Mouse (Mus musculus): ENCODE data around the gene Pik3cd. TPM values are rescaled to one million over a fixed set of nuclear protein-coding genes. Genes with fewer than 3 reads are reported as not detected.
"Not testable (repeated sequence)": the region's sequence is repeated elsewhere in the genome, so short reads cannot be mapped to it uniquely, and the experiment has no call there.

Gene Pik3cd
- polyA plus RNA-seq, 1 experiment from 2014 or later, result 5.5 TPM

- no peak overlapping the region for H3K4me2 ChIP-seq (replicated peaks; ENCODE audit: low read depth, low read length)
- no peak for ATAC-seq (ENCODE audit: low FRiP score, low TSS enrichment)
- H3K4me1 ChIP-seq (ENCODE audit: control insufficient read depth, insufficient read depth, low read length), result no peaks in the 10 kb centered on the region
- H3K9ac ChIP-seq (ENCODE audit: low read depth, low read length), result no peak overlapping the region
- 87% methylated on average over 1 of the region's 1 CpGs for WGBS
- H3K9me3 ChIP-seq (ENCODE audit: control insufficient read depth, low read length), result no peaks in the 10 kb centered on the region
- no peak overlapping the region for H3K4me3 ChIP-seq (ENCODE audit: low read length)
- H3K27ac ChIP-seq (ENCODE audit: low read depth, low read length), result no peak overlapping the region
- peaks cover 35% of the 10 kb centered on the region for H3K36me3 ChIP-seq (ENCODE audit: control insufficient read depth, insufficient read depth, low read length)
- no peaks in the 10 kb centered on the region for H3K27me3 ChIP-seq (ENCODE audit: control insufficient read depth, insufficient read depth, low read length)
These were observed 68.2 kb downstream of the Pik3cd start for GRCm38 (mm10) chr4:149634157-149634556.

GRCm38 (mm10) chr4:149632670-149633307 is 69.6 kb downstream of the Pik3cd start:
- H3K9me3 ChIP-seq (ENCODE audit: control insufficient read depth, low read length), result no peaks in the 10 kb centered on the region
- no peak overlapping the region for H3K4me2 ChIP-seq (replicated peaks; ENCODE audit: low read depth, low read length)
- 86% methylated on average over 9 of the region's 9 CpGs for WGBS
- H3K9ac ChIP-seq (ENCODE audit: low read depth, low read length), result no peak overlapping the region
- H3K4me1 ChIP-seq (ENCODE audit: control insufficient read depth, insufficient read depth, low read length), result no peaks in the 10 kb centered on the region
- no peak overlapping the region for H3K27ac ChIP-seq (ENCODE audit: low read depth, low read length)
- no peak for ATAC-seq (ENCODE audit: low FRiP score, low TSS enrichment)
- no peaks in the 10 kb centered on the region for H3K27me3 ChIP-seq (ENCODE audit: control insufficient read depth, insufficient read depth, low read length)
- peaks cover 35% of the 10 kb centered on the region for H3K36me3 ChIP-seq (ENCODE audit: control insufficient read depth, insufficient read depth, low read length)
- no peak overlapping the region for H3K4me3 ChIP-seq (ENCODE audit: low read length)

- Histone ChIP-seq H3K36me3 (ENCODE audit: control insufficient read depth, insufficient read depth, low read length) (peaks cover 21% of the 10 kb centered on the region), H3K27ac (ENCODE audit: low read depth, low read length) (no peak overlapping the region)
- WGBS, result 56% methylated on average over 9 of the region's 9 CpGs
These were observed 73.6 kb downstream of the Pik3cd start for GRCm38 (mm10) chr4:149628810-149629209.

DNA sequence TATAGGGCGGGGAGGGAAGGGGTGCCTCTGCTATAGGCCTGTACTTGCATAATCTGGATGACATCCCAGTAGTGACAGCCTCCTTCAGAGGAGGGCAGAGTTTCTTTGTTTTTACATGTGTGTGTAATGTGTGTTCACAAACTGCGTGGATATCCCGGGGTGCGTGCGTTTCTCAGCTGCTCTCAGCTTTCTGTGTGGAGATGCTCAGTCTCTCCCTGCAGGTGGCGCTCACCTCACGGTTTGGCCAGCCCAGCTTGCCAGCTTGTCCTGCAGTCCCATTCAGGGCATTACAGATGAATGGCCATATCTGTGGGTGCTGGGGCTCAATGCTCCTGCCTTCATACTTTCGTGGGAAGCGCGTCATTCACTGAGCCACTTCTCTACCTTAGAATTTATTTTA is 74.0 kb downstream of the Pik3cd start:
- Histone ChIP-seq H3K27me3 (ENCODE audit: control insufficient read depth, insufficient read depth, low read length) (no peaks in the 10 kb centered on the region), H3K9me3 (ENCODE audit: control insufficient read depth, low read length) (no peaks in the 10 kb centered on the region), H3K4me2 (replicated peaks; ENCODE audit: low read depth, low read length) (no peak overlapping the region), H3K9ac (ENCODE audit: low read depth, low read length) (no peak overlapping the region), H3K36me3 (ENCODE audit: control insufficient read depth, insufficient read depth, low read length) (peaks cover 21% of the 10 kb centered on the region), H3K4me1 (ENCODE audit: control insufficient read depth, insufficient read depth, low read length) (no peaks in the 10 kb centered on the region), H3K4me3 (ENCODE audit: low read length) (no peak overlapping the region), H3K27ac (ENCODE audit: low read depth, low read length) (no peak overlapping the region)
- no peak for ATAC-seq (ENCODE audit: low FRiP score, low TSS enrichment)
- WGBS, result 77% methylated on average over 10 of the region's 10 CpGs

More at GRCm38 (mm10) chr4:149628810-149629209, 73.6 kb downstream of the Pik3cd start:
- no peaks in the 10 kb centered on the region for H3K9me3 ChIP-seq (ENCODE audit: control insufficient read depth, low read length)
- H3K4me3 ChIP-seq (ENCODE audit: low read length), result no peak overlapping the region
- H3K27me3 ChIP-seq (ENCODE audit: control insufficient read depth, insufficient read depth, low read length), result no peaks in the 10 kb centered on the region
- no peaks in the 10 kb centered on the region for H3K4me1 ChIP-seq (ENCODE audit: control insufficient read depth, insufficient read depth, low read length)
- no peak overlapping the region for H3K4me2 ChIP-seq (replicated peaks; ENCODE audit: low read depth, low read length)
- no peak overlapping the region for H3K9ac ChIP-seq (ENCODE audit: low read depth, low read length)
- ATAC-seq (ENCODE audit: low FRiP score, low TSS enrichment), result no peak

DNA sequence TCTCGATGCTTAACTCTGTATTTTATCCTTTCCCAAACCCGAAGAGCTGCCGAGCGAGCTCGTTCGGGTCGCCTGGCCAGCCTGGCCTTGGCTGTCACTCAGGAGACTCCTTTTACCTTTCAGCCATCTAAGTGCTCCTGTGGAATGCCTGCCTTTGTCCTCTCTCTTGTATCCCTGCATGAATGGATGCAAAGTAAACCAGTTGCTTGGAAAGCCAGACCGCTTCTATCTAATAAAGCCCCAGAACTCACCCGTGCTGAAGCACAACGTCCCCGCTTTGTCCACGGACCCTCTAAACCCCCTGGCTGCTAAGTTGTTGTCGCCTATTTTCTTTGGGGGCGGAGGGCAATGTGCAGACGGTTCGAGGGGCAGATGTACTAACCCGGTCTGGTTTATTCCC is 75.6 kb downstream of the Pik3cd start:
- no peak for ATAC-seq (ENCODE audit: low FRiP score, low TSS enrichment)
- Histone ChIP-seq H3K4me1 (ENCODE audit: control insufficient read depth, insufficient read depth, low read length) (no peaks in the 10 kb centered on the region), H3K9ac (ENCODE audit: low read depth, low read length) (no peak overlapping the region), H3K4me2 (replicated peaks; ENCODE audit: low read depth, low read length) (no peak overlapping the region), H3K27ac (ENCODE audit: low read depth, low read length) (no peak overlapping the region), H3K4me3 (ENCODE audit: low read length) (no peak overlapping the region), H3K27me3 (ENCODE audit: control insufficient read depth, insufficient read depth, low read length) (no peaks in the 10 kb centered on the region), H3K9me3 (ENCODE audit: control insufficient read depth, low read length) (no peaks in the 10 kb centered on the region), H3K36me3 (ENCODE audit: control insufficient read depth, insufficient read depth, low read length) (peaks cover 14% of the 10 kb centered on the region)
- 94% methylated on average over 17 of the region's 17 CpGs for WGBS

GRCm38 (mm10) chr4:149623711-149624110 is 78.7 kb downstream of the Pik3cd start:
- WGBS, result 87% methylated on average over 5 of the region's 5 CpGs
- Histone ChIP-seq H3K4me1 (ENCODE audit: control insufficient read depth, insufficient read depth, low read length) (no peaks in the 10 kb centered on the region), H3K4me3 (ENCODE audit: low read length) (no peak overlapping the region), H3K9me3 (ENCODE audit: control insufficient read depth, low read length) (no peaks in the 10 kb centered on the region), H3K27ac (ENCODE audit: low read depth, low read length) (no peak overlapping the region), H3K9ac (ENCODE audit: low read depth, low read length) (no peak overlapping the region), H3K4me2 (replicated peaks; ENCODE audit: low read depth, low read length) (no peak overlapping the region), H3K36me3 (ENCODE audit: control insufficient read depth, insufficient read depth, low read length) (peaks cover 3% of the 10 kb centered on the region; the same call in 1 of the 2 replicates), H3K27me3 (ENCODE audit: control insufficient read depth, insufficient read depth, low read length) (no peaks in the 10 kb centered on the region)
- ATAC-seq (ENCODE audit: low FRiP score, low TSS enrichment), result no peak

DNA sequence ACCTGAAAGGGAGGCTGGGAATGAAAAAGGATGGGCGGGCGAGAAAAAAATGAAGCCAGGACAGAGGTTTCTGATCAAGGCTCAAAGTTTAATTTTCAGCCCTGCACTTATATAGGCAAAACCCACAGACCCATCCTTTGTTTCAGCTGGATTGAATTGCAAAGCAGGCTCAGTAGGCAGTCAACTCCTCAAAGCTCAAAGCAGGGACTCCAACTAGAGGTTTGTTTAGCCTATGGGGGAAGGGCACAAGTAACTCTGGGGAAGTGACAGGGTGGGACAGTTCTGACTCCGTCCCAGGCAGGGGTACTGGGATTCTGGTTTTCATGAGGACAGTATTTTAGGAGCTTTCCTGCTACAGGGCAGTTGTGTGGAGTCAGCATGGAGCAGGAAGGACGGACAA is 81.1 kb downstream of the Pik3cd start:
- Histone ChIP-seq H3K9me3 (ENCODE audit: control insufficient read depth, low read length) (no peaks in the 10 kb centered on the region), H3K36me3 (ENCODE audit: control insufficient read depth, insufficient read depth, low read length) (no peaks in the 10 kb centered on the region; the same call in 1 of the 2 replicates), H3K4me3 (ENCODE audit: low read length) (no peak overlapping the region), H3K27me3 (ENCODE audit: control insufficient read depth, insufficient read depth, low read length) (no peaks in the 10 kb centered on the region), H3K27ac (ENCODE audit: low read depth, low read length) (no peak overlapping the region), H3K9ac (ENCODE audit: low read depth, low read length) (no peak overlapping the region), H3K4me1 (ENCODE audit: control insufficient read depth, insufficient read depth, low read length) (no peaks in the 10 kb centered on the region), H3K4me2 (replicated peaks; ENCODE audit: low read depth, low read length) (no peak overlapping the region)
- WGBS, result 66% methylated on average over 4 of the region's 4 CpGs
- ATAC-seq (ENCODE audit: low FRiP score, low TSS enrichment), result no peak

- Histone ChIP-seq H3K9me3 (ENCODE audit: control insufficient read depth, low read length) (0 out of 2 replicates have a peak, but pooled peaks cover 1% of the 10 kb centered on the region), H3K4me3 (ENCODE audit: low read length) (no peak overlapping the region), H3K27me3 (ENCODE audit: control insufficient read depth, insufficient read depth, low read length) (no peaks in the 10 kb centered on the region), H3K4me2 (replicated peaks; ENCODE audit: low read depth, low read length) (no peak overlapping the region), H3K36me3 (ENCODE audit: control insufficient read depth, insufficient read depth, low read length) (peaks cover 2% of the 10 kb centered on the region), H3K4me1 (ENCODE audit: control insufficient read depth, insufficient read depth, low read length) (no peaks in the 10 kb centered on the region), H3K9ac (ENCODE audit: low read depth, low read length) (no peak overlapping the region), H3K27ac (ENCODE audit: low read depth, low read length) (no peak overlapping the region)
- 33% methylated on average over 8 of the region's 8 CpGs for WGBS
- no peak for ATAC-seq (ENCODE audit: low FRiP score, low TSS enrichment)
These were observed 82.4 kb downstream of the Pik3cd start for GRCm38 (mm10) chr4:149619988-149620387.

DNA sequence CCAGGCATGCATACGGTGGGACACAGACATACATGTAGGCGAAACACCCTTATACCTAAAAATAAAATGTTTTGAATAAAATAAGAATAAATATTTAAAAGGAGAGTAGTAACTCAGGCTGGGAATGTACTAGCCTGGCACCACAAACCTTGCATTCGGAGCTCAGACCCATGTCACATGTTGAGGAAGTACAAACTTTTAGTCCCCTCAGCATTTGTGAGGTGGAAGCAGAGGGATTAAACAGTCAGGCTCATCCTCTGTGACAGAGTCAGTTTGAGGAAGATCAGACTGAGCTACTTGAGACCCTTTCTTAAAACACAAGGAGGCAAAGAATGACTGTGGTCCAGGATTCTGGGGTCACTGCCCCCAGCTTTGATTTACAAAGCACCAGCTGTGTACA is 85.4 kb downstream of the Pik3cd start:
- H3K9ac ChIP-seq (ENCODE audit: low read depth, low read length); H3K4me2 ChIP-seq (replicated peaks; ENCODE audit: low read depth, low read length); H3K27me3 ChIP-seq (ENCODE audit: control insufficient read depth, insufficient read depth, low read length); H3K4me3 ChIP-seq (ENCODE audit: low read length); H3K9me3 ChIP-seq (ENCODE audit: control insufficient read depth, low read length); H3K4me1 ChIP-seq (ENCODE audit: control insufficient read depth, insufficient read depth, low read length); ATAC-seq (ENCODE audit: low FRiP score, low TSS enrichment); H3K36me3 ChIP-seq (ENCODE audit: control insufficient read depth, insufficient read depth, low read length); H3K27ac ChIP-seq (ENCODE audit: low read depth, low read length): not testable (repeated sequence)
- WGBS, result 85% methylated on average over 3 of the region's 3 CpGs

Data from kidney, embryonic 14.5 days (tissue).